Mouse (Mus musculus): Measurements from ENCODE around the gene Gm21985. TPM values are rescaled to one million over a fixed set of nuclear protein-coding genes. Genes with fewer than 3 reads are reported as not detected.

Gene Gm21985
- total RNA-seq (2017) = not detected in 2 replicates

DNA sequence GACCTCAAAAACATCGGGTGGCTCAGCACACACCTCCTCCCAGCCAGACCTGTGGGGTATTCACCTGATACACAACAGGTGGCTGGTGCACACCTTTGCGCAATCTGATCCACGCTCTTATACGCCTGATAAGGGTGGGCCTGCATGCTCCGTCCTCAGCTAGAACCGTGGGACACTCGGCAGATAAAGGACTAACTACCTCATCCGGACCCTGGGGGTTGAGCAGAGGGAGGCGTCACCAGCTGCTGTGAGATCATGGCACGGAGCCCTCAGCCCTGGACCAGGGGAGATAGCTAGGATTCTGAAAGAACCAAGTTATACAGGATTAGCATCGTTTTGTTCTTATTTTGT is at the start of gene Gm21985:
Gene Gm21985, plus strand, starts transcription at position 73 of the 351 bp plus-strand sequence.
- peak; percentile 37 to 42; a peak in 2 of 4 replicates for ATAC-seq (replicated peaks in 1 of 2; ENCODE audit: insufficient read depth in 1 of 2, low FRiP score in 2 of 2, low TSS enrichment in 1 of 2, low read depth in 1 of 2, poor library complexity in 2 of 2, severe bottlenecking in 2 of 2)

DNA sequence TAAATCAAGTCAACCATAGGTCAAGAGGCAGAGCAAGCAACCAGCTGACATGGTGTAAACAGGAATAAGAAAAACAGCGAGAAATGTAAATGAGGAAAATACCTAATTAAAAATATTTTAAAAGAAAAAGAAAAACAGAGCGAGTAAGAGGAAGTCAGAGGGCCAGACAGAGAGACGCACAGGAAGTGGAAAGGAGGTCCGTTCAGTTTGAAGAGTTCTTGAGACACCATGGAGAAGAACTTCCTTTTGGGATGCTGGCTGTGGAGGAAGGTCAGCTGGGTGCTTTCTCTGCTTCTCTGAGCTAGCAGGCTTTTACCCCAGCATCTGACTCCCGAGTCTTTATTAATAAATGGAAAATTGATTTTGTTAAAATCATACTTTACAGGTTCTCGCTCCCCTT is 48.5 kb upstream of the Gm21985 start:
- no peak for ATAC-seq (replicated peaks in 1 of 2; ENCODE audit: insufficient read depth in 1 of 2, low FRiP score in 2 of 2, low TSS enrichment in 1 of 2, low read depth in 1 of 2, poor library complexity in 2 of 2, severe bottlenecking in 2 of 2)

DNA sequence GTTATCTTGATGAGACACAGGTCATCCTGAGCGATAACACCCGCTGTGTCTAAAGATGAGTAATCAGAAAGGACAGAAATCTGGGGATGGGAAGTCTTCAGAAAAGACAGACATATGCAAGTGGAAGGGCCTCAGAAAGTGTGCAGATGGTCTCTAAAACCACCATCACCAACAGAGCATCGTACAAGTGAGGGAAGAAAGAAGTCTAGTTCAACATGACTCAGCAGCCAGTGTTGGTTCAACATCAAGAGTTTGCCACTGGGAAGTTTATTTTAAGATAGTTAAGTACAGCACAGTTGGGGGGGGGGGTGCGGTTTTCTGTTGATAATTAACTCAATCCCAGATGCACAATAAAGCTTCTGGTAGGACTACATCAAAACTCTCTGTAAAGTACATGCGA is 45.2 kb upstream of the Gm21985 start:
- ATAC-seq (replicated peaks in 1 of 2; ENCODE audit: insufficient read depth in 1 of 2, low FRiP score in 2 of 2, low TSS enrichment in 1 of 2, low read depth in 1 of 2, poor library complexity in 2 of 2, severe bottlenecking in 2 of 2) = no peak

DNA sequence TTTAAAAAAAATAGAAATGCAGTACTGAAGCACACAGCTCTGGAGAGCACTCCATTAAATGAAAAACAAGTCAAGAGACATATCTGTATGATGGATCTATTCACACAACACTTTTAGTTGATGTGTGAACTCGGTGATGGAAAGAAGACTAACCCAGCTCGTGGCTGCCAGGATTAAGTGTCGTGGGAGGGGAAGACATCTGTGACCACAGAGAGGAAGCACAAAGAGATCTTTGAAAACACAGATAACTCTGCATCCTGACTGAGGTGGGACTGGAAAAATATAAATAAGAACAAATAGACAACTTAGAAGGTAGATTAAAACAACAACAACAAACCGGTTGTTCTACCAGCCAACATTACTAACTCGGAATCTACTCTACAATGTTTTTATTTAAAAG is 43.5 kb upstream of the Gm21985 start:
- no peak for ATAC-seq (replicated peaks in 1 of 2; ENCODE audit: insufficient read depth in 1 of 2, low FRiP score in 2 of 2, low TSS enrichment in 1 of 2, low read depth in 1 of 2, poor library complexity in 2 of 2, severe bottlenecking in 2 of 2)

DNA sequence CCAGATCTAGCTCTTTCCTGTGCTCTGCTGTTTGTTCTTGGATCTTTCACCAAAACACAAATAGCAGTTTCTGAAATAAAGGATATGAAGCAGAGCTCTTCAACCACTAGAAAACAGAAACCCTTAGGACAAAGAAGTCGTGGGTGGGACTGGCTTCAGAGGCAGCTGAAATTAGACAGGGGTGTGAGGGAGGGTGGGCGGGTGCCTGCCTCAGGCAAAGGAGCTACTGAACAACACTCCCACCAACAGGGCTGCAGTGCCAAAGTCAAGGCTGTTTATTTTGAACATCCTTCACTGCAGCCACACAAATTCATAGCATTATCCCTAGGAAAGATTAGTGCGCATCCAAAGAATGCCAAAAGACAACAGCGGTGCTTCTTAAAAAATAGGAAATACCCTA is 41.8 kb upstream of the Gm21985 start:
- ATAC-seq (replicated peaks in 1 of 2; ENCODE audit: insufficient read depth in 1 of 2, low FRiP score in 2 of 2, low TSS enrichment in 1 of 2, low read depth in 1 of 2, poor library complexity in 2 of 2, severe bottlenecking in 2 of 2) = no peak

DNA sequence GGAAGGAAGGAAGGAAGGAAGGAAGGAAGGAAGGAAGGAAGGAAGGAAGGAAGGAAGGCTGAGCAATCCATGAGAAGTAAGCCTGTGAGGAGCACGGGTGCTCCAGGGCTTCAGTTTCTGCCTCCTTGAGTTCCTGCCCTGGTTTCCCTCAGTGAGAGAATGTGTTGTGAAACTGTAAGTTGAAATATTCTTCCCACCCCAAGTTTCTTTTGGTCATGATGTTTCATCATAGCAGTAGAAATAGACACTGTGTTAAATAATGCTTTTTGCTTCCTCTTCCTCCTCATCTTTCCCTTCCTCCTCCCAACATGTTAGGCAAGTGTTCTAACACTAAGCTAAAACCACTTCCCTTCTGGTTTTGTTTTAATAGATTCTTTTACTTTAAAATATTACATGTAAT is 33.5 kb upstream of the Gm21985 start:
- ATAC-seq (replicated peaks in 1 of 2; ENCODE audit: insufficient read depth in 1 of 2, low FRiP score in 2 of 2, low TSS enrichment in 1 of 2, low read depth in 1 of 2, poor library complexity in 2 of 2, severe bottlenecking in 2 of 2) = peak; percentile 67 to 89; a peak in 2 of 4 replicates

DNA sequence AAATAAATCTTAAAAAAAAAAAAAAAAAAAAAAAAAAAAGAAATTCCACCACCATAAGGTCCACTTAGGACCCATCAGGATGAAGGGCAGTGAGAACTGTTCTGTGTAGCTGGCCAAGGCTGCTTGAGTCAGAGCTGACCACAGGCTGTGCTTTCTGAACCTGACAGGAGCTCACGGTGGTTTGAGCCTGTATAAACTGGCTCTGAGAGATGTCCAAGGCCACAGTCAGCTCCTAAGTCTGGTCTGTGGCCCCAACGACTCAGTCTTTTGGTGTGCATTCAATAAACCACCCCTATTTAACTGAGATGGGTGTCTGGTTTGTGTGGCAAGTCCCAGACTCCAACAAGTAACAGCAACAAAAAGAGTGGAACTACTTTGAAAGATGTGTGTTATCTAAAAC is 29.5 kb upstream of the Gm21985 start:
- no peak for ATAC-seq (replicated peaks in 1 of 2; ENCODE audit: insufficient read depth in 1 of 2, low FRiP score in 2 of 2, low TSS enrichment in 1 of 2, low read depth in 1 of 2, poor library complexity in 2 of 2, severe bottlenecking in 2 of 2)

DNA sequence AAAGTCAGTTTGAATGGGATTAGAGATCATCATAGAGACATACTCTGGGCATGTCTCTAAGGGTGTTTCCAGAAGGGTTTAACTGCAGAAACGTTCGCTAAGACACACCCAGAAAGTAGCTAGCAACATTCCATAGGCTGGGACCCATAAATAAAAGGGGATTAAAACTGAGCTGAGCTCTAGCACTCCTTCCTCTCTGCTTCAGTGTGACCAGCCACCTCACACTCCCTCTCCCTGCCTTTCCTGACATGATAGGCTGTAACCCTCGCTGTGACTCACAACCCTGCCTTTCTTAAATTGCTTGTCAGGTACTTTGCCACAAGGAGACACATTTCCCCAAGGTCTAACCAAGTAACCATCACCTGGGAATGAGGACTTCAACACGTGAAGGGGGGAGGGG is 28.1 kb upstream of the Gm21985 start:
- ATAC-seq (replicated peaks in 1 of 2; ENCODE audit: insufficient read depth in 1 of 2, low FRiP score in 2 of 2, low TSS enrichment in 1 of 2, low read depth in 1 of 2, poor library complexity in 2 of 2, severe bottlenecking in 2 of 2) = no peak

DNA sequence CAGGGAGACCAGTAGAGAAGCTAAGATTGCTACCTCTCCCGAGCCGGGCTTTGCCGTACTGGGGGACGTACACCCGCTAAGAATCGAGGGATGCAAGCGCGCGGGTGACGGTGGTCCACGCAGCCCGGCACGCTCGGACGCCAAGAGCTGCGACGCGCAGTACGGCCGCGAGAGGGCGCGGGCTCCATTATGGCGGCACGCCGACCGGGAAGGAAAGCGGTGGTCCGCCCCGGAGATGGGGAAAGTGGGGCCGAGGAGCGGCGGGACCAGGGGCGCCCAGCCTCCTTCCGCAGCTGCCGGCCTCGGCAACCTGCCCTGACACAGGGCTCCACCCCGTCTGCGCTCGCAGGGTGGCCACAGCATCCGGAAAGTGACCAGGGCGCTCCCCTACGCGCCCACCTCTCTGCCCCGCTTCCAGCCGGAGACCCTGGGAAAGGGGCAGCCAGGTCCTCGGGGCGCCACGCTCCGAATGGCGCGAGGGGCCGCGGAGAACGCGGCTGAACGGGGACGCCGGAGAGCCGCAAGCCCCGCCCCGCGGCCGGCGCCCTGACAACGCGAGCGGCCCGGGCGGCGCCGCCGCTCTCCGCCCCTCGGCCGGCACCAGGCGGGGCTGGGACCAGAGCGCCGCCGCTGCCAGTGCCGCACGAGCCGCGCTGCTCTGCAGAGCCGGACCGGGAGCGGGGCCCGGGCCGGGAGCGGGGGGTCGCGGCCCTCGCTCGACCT is 26.7 kb upstream of the Gm21985 start, which contains the start of gene Lpcat4:
Gene Lpcat4, plus strand, starts transcription at position 257 of the 723 bp plus-strand sequence.
- ATAC-seq (replicated peaks in 1 of 2; ENCODE audit: insufficient read depth in 1 of 2, low FRiP score in 2 of 2, low TSS enrichment in 1 of 2, low read depth in 1 of 2, poor library complexity in 2 of 2, severe bottlenecking in 2 of 2) = peak; percentile 77 to 86

DNA sequence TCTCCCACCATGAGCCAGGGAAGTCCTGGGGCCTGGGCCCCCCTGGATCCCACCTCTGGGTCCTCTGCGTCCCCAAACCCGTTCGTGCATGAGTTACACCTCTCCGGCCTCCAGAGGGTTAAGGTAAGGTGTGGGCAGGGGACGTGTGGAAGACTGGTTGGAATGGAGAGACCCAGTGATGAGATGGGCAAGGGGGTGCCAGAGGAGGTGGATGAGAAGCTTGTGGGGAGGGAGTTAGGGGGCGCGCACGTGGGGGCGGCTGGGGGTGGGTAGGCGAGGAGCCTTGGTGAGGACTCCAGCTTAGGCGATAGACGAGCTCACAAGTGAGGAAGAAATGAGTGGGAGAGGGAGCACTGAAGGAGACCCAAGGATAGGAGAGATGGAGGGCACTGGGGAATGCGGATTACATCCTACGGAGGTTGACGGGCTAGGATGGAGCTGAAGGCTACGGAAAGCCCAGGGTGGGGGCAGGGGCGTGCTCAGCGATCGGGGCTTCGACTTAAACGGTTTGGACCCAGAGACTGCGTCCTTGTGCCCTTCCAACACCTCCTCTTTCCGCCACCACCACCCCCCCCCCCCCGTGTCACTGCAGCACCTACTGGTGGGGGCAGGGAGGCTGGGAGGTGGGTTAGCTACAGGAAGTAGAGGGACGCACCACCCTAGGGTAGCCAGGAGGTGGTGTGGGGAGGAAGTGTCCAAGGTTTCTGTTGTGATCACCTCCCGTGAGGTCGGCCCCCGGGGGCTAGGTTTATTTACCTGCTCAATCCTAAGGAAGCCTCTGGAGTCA is 26.0 kb upstream of the Gm21985 start:
- peak; percentile 30 to 38 for ATAC-seq (replicated peaks in 1 of 2; ENCODE audit: insufficient read depth in 1 of 2, low FRiP score in 2 of 2, low TSS enrichment in 1 of 2, low read depth in 1 of 2, poor library complexity in 2 of 2, severe bottlenecking in 2 of 2)

DNA sequence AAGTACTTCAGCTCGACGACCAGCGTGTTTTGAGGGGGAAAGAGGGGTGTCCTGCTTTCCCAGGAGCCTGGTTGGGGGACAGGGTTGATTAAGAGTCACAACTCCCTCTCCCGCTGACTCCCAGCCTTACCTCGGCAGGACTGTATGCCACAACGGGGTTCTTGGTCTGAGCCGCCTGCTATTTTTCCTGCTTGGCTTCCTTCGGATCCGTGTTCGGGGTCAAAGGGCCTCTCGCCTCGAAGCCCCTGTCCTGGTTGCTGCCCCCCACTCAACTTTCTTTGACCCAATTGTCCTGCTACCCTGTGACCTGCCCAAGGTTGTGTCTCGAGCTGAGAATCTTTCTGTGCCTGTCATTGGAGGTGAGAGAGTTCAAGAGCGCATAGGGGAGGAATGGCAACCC is 24.3 kb upstream of the Gm21985 start:
- no peak for ATAC-seq (replicated peaks in 1 of 2; ENCODE audit: insufficient read depth in 1 of 2, low FRiP score in 2 of 2, low TSS enrichment in 1 of 2, low read depth in 1 of 2, poor library complexity in 2 of 2, severe bottlenecking in 2 of 2)

DNA sequence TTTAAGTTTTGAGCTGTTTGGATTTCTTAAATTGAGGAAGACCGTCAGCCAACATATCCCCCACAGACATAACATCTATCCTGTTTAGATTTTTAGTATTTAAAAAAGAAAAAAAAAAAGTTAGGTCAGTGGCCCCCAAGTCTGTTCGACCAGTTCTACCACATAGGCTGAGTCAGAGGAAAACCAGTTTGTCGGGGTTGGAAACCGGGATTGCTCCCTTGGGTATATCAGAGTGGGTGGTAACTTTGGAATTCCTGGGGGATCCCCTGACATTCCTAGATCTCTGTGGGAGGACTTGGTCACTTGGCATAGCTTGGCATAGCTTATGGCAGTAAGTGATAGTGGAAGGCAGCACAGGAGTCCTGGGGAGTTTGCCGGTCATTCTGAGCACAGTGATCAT is 20.8 kb upstream of the Gm21985 start:
- ATAC-seq (replicated peaks in 1 of 2; ENCODE audit: insufficient read depth in 1 of 2, low FRiP score in 2 of 2, low TSS enrichment in 1 of 2, low read depth in 1 of 2, poor library complexity in 2 of 2, severe bottlenecking in 2 of 2) = no peak

DNA sequence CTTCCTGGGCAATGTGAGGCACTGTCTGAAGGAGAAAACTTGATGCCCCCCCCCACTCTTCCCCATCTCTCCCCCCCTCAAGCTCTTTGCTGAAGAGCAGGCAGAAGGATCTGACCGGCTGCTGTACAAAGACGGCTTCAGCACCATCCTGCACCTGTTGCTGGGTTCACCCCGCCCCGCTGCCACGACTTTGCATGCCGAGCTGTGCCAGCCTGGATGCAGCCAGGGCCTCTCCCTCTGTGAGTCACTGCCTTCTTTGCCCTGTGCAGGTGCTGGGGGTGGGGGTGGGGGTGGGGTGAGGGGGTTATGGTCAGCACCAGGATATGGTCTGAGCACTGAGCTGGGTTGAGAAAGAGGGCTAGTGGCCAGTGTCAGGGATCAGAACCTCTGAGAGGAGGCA is 19.9 kb upstream of the Gm21985 start:
- no peak for ATAC-seq (replicated peaks in 1 of 2; ENCODE audit: insufficient read depth in 1 of 2, low FRiP score in 2 of 2, low TSS enrichment in 1 of 2, low read depth in 1 of 2, poor library complexity in 2 of 2, severe bottlenecking in 2 of 2)

DNA sequence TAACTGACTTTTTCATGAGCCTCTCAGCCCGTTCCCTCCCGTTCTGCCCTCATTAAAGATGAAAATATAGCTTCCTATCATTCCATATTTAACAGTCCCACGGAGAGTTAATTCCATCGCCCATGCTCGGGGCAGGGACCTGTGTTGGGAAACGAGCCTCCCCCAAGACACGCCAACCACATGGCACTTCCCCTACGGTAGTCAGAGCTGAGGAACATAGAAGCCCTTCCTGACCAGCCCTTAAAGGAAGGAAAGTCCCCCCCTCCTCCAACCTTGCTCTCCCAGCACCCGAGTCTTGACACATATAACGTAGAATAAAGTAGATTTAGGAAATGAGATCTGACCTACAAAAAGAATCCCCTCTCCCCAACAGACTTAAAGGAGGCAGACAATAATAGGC is 18.8 kb upstream of the Gm21985 start:
- peak; percentile 57 to 72 for ATAC-seq (replicated peaks in 1 of 2; ENCODE audit: insufficient read depth in 1 of 2, low FRiP score in 2 of 2, low TSS enrichment in 1 of 2, low read depth in 1 of 2, poor library complexity in 2 of 2, severe bottlenecking in 2 of 2)

DNA sequence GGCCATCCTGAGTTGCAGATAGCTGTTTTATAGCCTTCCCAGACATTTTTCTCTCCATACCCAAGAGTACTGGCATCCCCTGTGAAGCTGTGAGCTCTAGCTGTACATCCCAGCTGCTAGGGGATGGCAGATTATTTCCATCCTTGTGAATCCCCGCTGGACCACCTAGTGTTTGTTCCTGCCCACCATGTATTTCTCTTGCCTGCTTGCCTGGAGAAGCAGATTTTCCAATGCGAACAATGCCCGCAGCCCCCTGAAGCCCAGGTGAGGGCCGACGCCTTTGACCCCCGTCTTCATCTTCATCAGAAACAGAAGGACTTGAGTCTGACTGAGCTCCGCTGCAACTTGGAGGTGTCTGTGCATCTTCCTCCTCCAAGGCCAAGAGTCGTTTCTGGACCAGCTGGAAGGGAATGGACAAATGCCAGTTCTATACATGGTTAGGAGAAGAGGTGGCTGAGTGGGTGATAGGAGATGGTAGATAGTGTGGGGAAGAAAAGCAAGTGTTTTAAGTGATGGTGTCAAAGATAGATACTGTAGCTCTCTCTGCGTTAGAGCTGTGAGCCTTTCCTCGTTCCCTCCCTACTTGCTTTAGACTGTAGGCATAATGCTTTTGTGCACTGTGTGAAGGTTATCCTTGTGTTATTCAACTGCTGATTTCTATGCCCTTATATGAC is 16.2 kb upstream of the Gm21985 start:
- no peak for ATAC-seq (replicated peaks in 1 of 2; ENCODE audit: insufficient read depth in 1 of 2, low FRiP score in 2 of 2, low TSS enrichment in 1 of 2, low read depth in 1 of 2, poor library complexity in 2 of 2, severe bottlenecking in 2 of 2)

DNA sequence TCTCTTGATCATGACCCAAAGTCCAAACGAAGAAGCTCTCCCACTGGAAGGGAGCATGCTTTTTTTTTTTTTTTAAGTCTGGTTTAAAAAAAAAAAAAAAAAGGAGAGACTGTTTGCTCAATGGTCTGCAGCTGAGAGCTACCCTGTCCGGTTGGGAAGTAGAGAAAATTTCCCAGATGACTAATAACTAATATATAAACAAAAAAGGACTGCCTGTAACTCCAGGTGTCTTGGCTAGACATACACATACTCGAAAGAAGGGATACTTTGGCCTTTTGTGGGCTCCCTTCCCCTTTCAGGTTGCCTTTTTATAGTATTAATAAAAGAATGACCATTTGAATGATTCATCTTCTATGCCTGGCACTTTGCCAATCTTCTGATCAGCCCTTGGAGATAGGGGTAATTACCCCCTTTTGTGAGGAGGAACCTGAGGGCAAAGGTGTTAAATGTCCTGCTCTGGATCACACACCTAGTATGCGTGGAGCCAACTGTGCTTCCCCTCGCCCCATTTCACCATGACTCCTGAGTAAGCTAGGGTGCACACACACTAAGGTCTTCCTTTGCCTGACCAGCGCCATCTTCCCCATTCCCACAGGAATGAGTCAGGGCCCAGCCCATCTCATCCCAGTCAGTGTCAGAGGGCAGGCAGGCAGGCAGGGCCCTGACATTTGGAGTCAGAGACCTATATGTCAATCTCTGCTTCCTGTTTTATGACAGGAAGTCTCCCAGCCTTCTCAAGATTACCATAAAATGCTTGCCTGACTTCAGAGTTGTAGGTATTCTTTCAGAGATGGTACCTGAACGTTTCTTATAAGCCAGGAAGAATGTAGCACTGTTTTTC is 11.2 kb upstream of the Gm21985 start:
- no peak for ATAC-seq (replicated peaks in 1 of 2; ENCODE audit: insufficient read depth in 1 of 2, low FRiP score in 2 of 2, low TSS enrichment in 1 of 2, low read depth in 1 of 2, poor library complexity in 2 of 2, severe bottlenecking in 2 of 2)

DNA sequence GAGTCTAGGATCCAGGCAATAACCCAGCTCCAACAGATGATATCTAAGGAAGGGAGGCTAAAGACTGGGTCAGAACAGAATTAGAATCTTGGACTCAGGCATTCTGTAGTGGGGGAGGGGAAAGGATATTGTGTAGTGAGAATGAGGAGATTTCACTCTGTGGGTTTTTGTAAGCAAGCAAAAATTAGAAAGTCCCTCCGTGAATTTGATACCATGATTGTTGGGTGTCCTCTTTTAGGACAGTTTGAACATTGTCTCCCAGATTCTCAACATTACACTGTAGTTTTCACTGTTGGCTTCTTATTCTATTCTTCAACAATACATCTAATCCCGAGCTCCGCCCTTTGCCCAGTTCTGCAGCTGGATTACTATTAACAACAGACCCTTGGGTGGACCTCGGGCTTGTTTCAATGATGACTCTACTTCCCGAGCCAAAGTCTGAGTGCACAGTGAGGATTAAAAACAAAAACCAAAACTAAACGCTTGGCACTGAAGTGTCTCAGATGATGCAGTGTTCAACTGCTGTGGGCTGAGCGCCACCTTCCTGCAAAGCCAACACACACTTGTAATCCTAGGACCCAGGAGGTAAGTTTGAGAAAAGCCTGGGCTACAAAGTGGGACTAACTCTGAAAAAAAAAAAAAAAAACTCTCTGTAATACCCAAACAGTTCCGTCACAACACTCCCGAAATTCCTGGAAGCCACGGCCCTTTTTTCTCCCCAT is 6.7 kb upstream of the Gm21985 start, which contains the start of gene Nutm1:
Gene Nutm1, minus strand, starts transcription at position 51 of the 722 bp plus-strand sequence.
- ATAC-seq (replicated peaks in 1 of 2; ENCODE audit: insufficient read depth in 1 of 2, low FRiP score in 2 of 2, low TSS enrichment in 1 of 2, low read depth in 1 of 2, poor library complexity in 2 of 2, severe bottlenecking in 2 of 2) = peak; percentile 37 to 58
